Mouse (Mus musculus) CH12.LX (cell line): ENCODE results near the gene Celf2. TPM values are rescaled to one million over a fixed set of nuclear protein-coding genes. Genes with fewer than 3 reads are reported as not detected.

Experiments used
- DNase-seq: peaks from one replicate; pipeline ENCODE4 v3.0.0-alpha.2; 2013; ENCODE audit errors: extremely low read depth
- H3K27ac ChIP-seq: 2 replicates; pipeline ENCODE4 v1.5.1; 2012; ENCODE audit warnings: low read depth, mild to moderate bottlenecking, control low read depth, moderate library complexity; ENCODE audit not compliant: insufficient read depth
- H3K27me3 ChIP-seq: replicated peaks from 2 replicates; pipeline ENCODE3; 2012; ENCODE audit warnings: inconsistent platforms
- H3K36me3 ChIP-seq, 2 experiments: replicated peaks in 1 of 2; 2 replicates each; pipeline versions ENCODE3 to v1.6.1; 2012; ENCODE audit warnings: inconsistent platforms in 1 of 2, low read length in 1 of 2, mild to moderate bottlenecking in 1 of 2, mixed read lengths in 1 of 2, moderate library complexity in 1 of 2; ENCODE audit not compliant: control insufficient read depth in 1 of 2, insufficient read depth in 1 of 2
- H3K4me1 ChIP-seq, 2 experiments: 2 replicates each; pipeline ENCODE4 v1.6.1; 2012; ENCODE audit warnings: inconsistent platforms in 1 of 2, moderate library complexity in 1 of 2; ENCODE audit not compliant: insufficient read depth in 2 of 2, control insufficient read depth in 1 of 2
- H3K4me2 ChIP-seq: 2 replicates; pipeline ENCODE4 v1.6.1; 2012; ENCODE audit warnings: low read depth, mild to moderate bottlenecking, control low read depth; ENCODE audit not compliant: poor library complexity, insufficient read depth, severe bottlenecking
- H3K4me3 ChIP-seq, 3 experiments: fragments of 150-350 bp in 1 of 3; sonication (generic) in 1 of 3; replicated peaks in 1 of 3; 2 replicates each; pipeline versions ENCODE3 to v1.5.1; 2011 to 2012; ENCODE audit warnings: low read depth in 2 of 3, low read length in 2 of 3, mild to moderate bottlenecking in 2 of 3, moderate library complexity in 2 of 3, control low read depth in 1 of 3, improper control_type of control experiment in 1 of 3, inconsistent platforms in 1 of 3, mixed read lengths in 1 of 3; ENCODE audit not compliant: poor library complexity in 1 of 3
- H3K79me2 ChIP-seq: replicated peaks from 2 replicates; pipeline ENCODE4 v1.6.1; 2012; ENCODE audit warnings: mild to moderate bottlenecking, moderate library complexity; ENCODE audit not compliant: control insufficient read depth, poor library complexity, insufficient read depth, severe bottlenecking; ENCODE audit errors: extremely low read depth
- H3K9ac ChIP-seq: 2 replicates; pipeline ENCODE4 v1.6.1; 2012; ENCODE audit warnings: low read depth, mild to moderate bottlenecking, control low read depth, moderate library complexity; ENCODE audit not compliant: insufficient read depth
- H3K9me3 ChIP-seq: replicated peaks from 2 replicates; pipeline ENCODE3; 2012; ENCODE audit warnings: low read length, inconsistent platforms, mixed read lengths
- CHD1 ChIP-seq: IDR thresholded peaks from 2 replicates; pipeline ENCODE4 v1.6.1; 2012; ENCODE audit warnings: low read depth, low read length, improper control_type of control experiment, inconsistent platforms
- CHD2 ChIP-seq: IDR thresholded peaks from 2 replicates; pipeline ENCODE4 v1.6.1; 2011; ENCODE audit warnings: low read length, improper control_type of control experiment
- ELF1 ChIP-seq: IDR thresholded peaks from 2 replicates; pipeline ENCODE4 v1.6.1; 2014; ENCODE audit warnings: low read depth, mild to moderate bottlenecking, inconsistent platforms, low read length, improper control_type of control experiment
- ETS1 ChIP-seq: conservative IDR thresholded peaks from 2 replicates; pipeline ENCODE4 v1.6.1; 2012; ENCODE audit warnings: low read depth, mild to moderate bottlenecking, inconsistent platforms, low read length, improper control_type of control experiment, moderate library complexity
- HCFC1 ChIP-seq: IDR thresholded peaks from 2 replicates; pipeline ENCODE4 v1.6.1; 2012; ENCODE audit warnings: low read depth, mild to moderate bottlenecking, inconsistent platforms, low read length, improper control_type of control experiment
- JUND ChIP-seq: conservative IDR thresholded peaks from 2 replicates; pipeline ENCODE4 v1.6.1; 2011; ENCODE audit warnings: low read depth, low read length, improper control_type of control experiment
- KAT2A ChIP-seq: IDR thresholded peaks from 2 replicates; pipeline ENCODE4 v1.6.1; 2012; ENCODE audit warnings: low read length, improper control_type of control experiment, inconsistent platforms; ENCODE audit not compliant: insufficient replicate concordance
- MAX ChIP-seq: IDR thresholded peaks from 2 replicates; pipeline ENCODE4 v1.6.1; 2011; ENCODE audit warnings: low read length, improper control_type of control experiment
- MAZ ChIP-seq: IDR thresholded peaks from 2 replicates; pipeline ENCODE4 v1.6.1; 2012; ENCODE audit warnings: low read depth, mild to moderate bottlenecking, inconsistent platforms, low read length, improper control_type of control experiment, moderate library complexity
- MEF2A ChIP-seq: IDR thresholded peaks from 2 replicates; pipeline ENCODE4 v1.6.1; 2014; ENCODE audit warnings: low read depth, mild to moderate bottlenecking, inconsistent platforms, low read length, improper control_type of control experiment, borderline replicate concordance
- MXI1 ChIP-seq: IDR thresholded peaks from 2 replicates; pipeline ENCODE4 v1.6.1; 2011; ENCODE audit warnings: mild to moderate bottlenecking, low read depth, low read length, improper control_type of control experiment
- MYC ChIP-seq: IDR thresholded peaks from 2 replicates; pipeline ENCODE4 v1.6.1; 2011; ENCODE audit warnings: low read depth, mild to moderate bottlenecking, improper control_type of control experiment, low read length
- NELFE ChIP-seq: IDR thresholded peaks from 2 replicates; pipeline ENCODE4 v1.6.1; 2011; ENCODE audit warnings: low read depth, low read length, improper control_type of control experiment
- NRF1 ChIP-seq: IDR thresholded peaks from 2 replicates; pipeline ENCODE4 v1.6.1; 2014; ENCODE audit warnings: low read depth, mild to moderate bottlenecking, inconsistent platforms, low read length, improper control_type of control experiment, moderate library complexity
- POLR2A ChIP-seq: IDR thresholded peaks from 2 replicates; pipeline ENCODE4 v1.6.1; 2011; ENCODE audit warnings: low read depth, mild to moderate bottlenecking, improper control_type of control experiment, low read length
- POLR2AphosphoS2 ChIP-seq: IDR thresholded peaks from 2 replicates; pipeline ENCODE4 v1.6.1; 2011; ENCODE audit warnings: low read depth, low read length, improper control_type of control experiment
- SIN3A ChIP-seq: IDR thresholded peaks from 2 replicates; pipeline ENCODE4 v1.6.1; 2012; ENCODE audit warnings: low read length, improper control_type of control experiment, inconsistent platforms
- SMC3 ChIP-seq: IDR thresholded peaks from 2 replicates; pipeline ENCODE4 v1.6.1; 2011; ENCODE audit warnings: low read depth, low read length, improper control_type of control experiment
- TBP ChIP-seq: conservative IDR thresholded peaks from 2 replicates; pipeline ENCODE4 v1.6.1; 2011; ENCODE audit warnings: low read depth, low read length, improper control_type of control experiment
- TCF12 ChIP-seq: IDR thresholded peaks from 2 replicates; pipeline ENCODE4 v1.6.1; 2014; ENCODE audit warnings: low read depth, mild to moderate bottlenecking, inconsistent platforms, low read length, improper control_type of control experiment
- UBTF ChIP-seq: IDR thresholded peaks from 2 replicates; pipeline ENCODE4 v1.6.1; 2012; ENCODE audit warnings: low read depth, mild to moderate bottlenecking, inconsistent platforms, low read length, improper control_type of control experiment, moderate library complexity
- USF1 ChIP-seq: IDR thresholded peaks from 2 replicates; pipeline ENCODE4 v1.6.1; 2014; ENCODE audit warnings: low read depth, mild to moderate bottlenecking, inconsistent platforms, low read length, improper control_type of control experiment
- USF2 ChIP-seq: conservative IDR thresholded peaks from 2 replicates; pipeline ENCODE4 v1.6.1; 2011; ENCODE audit warnings: low read depth, low read length, improper control_type of control experiment
- ZMIZ1 ChIP-seq: IDR thresholded peaks from 2 replicates; pipeline ENCODE4 v1.6.1; 2012; ENCODE audit warnings: low read depth, mild to moderate bottlenecking, inconsistent platforms, low read length, improper control_type of control experiment
- ZNF384 ChIP-seq: IDR thresholded peaks from 2 replicates; pipeline ENCODE4 v1.6.1; 2012; ENCODE audit warnings: low read depth, low read length, improper control_type of control experiment, inconsistent platforms
- dilution Hi-C: fragments of 300-500 bp; cut with MboI; formaldehyde crosslinking; loops from 2 replicates; pipeline ENCODE4 v1.14.3; 2020; ENCODE audit warnings: low sequenced_read_pairs; ENCODE audit not compliant: extremely low pct_unique_long_range_greater_than_20kb, extremely low pct_ligation_motif_present
- in situ Hi-C: fragments of 300-500 bp; cut with MboI; formaldehyde crosslinking; loops from 3 replicates; pipeline ENCODE4 v1.14.3; 2019; ENCODE audit warnings: low sequenced_read_pairs, low pct_ligation_motif_present, low pct_unique_long_range_greater_than_20kb, mixed read lengths
- polyA plus RNA-seq: library from polyadenylated mRNA; unstranded; fragments of >175 nt; gene quantifications from 2 replicates; pipeline ENCODE4 v1.2.1, GENCODE M21; 2012; ENCODE audit warnings: low read depth; ENCODE audit not compliant: insufficient read length
- total RNA-seq, 2 experiments: library from RNA; depleted of rRNA; stranded (reverse); fragments of 300-350 nt in 1 of 2; fragments of >200 nt in 1 of 2; gene quantifications; 2 replicates each; pipeline ENCODE4 v1.2.3; 2012 to 2014

Celf2 gene
- total and polyA plus RNA-seq, 3 experiments = 51.0 to 143 (median 103) TPM

- Histone ChIP-seq H3K79me2 (no peaks in the 10 kb centered on the region), H3K9ac (no peak overlapping the region), H3K9me3 (no peaks in the 10 kb centered on the region), H3K27ac (no peak overlapping the region), H3K27me3 (no peaks in the 10 kb centered on the region), H3K36me3 (peaks cover 9 to 18% of the 10 kb centered on the region in 2 experiments), H3K4me2 (no peak overlapping the region), H3K4me3 (no peak overlapping the region), H3K4me1 (peaks cover 13 to 48% of the 10 kb centered on the region in 2 experiments)
- TF ChIP-seq UBTF (no peak), SMC3 (no peak), TBP (no peak), CHD1 (no peak), MYC (no peak), MEF2A (no peak), POLR2A (no peak), MAX (no peak), NELFE (no peak), HCFC1 (no peak), CHD2 (no peak), ZMIZ1 (no peak), ETS1 (no peak), ZNF384 (no peak), MXI1 (no peak)
- in situ Hi-C loops (no loop called here), dilution Hi-C loops (no loop called here)
- DNase-seq = no peak
Observed at GRCm38 (mm10) chr2:6537326-6537725, 972.0 kb downstream of the Celf2 start.

GRCm38 (mm10) chr2:6536372-6536771 is 973.0 kb downstream of the Celf2 start:
- no peak for TF ChIP-seq MYC
- TF ChIP-seq MXI1 = no peak
- TF ChIP-seq UBTF = no peak
- no peak for TF ChIP-seq USF1
- no peak for TF ChIP-seq SIN3A
- TF ChIP-seq CHD2 = no peak
- no peak for TF ChIP-seq USF2
- no peak for TF ChIP-seq ELF1
- no peak for TF ChIP-seq MAZ
- TF ChIP-seq POLR2AphosphoS2 = no peak
- no peak for TF ChIP-seq MAX
- TF ChIP-seq ETS1 = no peak
- no peak for TF ChIP-seq JUND
- no peak for TF ChIP-seq TCF12
- TF ChIP-seq TBP = no peak
- TF ChIP-seq KAT2A = no peak
- no peak for TF ChIP-seq NRF1
- peaks cover 13 to 41% of the 10 kb centered on the region in 2 experiments for H3K4me1 ChIP-seq
- no peak overlapping the region for H3K4me2 ChIP-seq
- no peak for DNase-seq
- in situ Hi-C loops (no loop called here), dilution Hi-C loops (no loop called here)
- no peaks in the 10 kb centered on the region for H3K79me2 ChIP-seq
- no peaks in the 10 kb centered on the region for H3K27me3 ChIP-seq
- H3K27ac ChIP-seq = no peak overlapping the region
- no peak overlapping the region for H3K9ac ChIP-seq
- no peak overlapping the region for H3K4me3 ChIP-seq
- H3K36me3 ChIP-seq = peaks cover 6 to 13% of the 10 kb centered on the region in 2 experiments
- no peaks in the 10 kb centered on the region for H3K9me3 ChIP-seq
